Mouse (Mus musculus): ENCODE data around the gene Dchs2.

- TF ChIP-seq CTCF (IDR thresholded peaks at IDR 0.05; ENCODE audit: control insufficient read depth, insufficient read depth, low read length), result no peak
- TF ChIP-seq POLR2A (IDR thresholded peaks at IDR 0.05; ENCODE audit: borderline replicate concordance, control insufficient read depth, low read depth, low read length), result no peak
Measured at GRCm38 (mm10) chr3:83138820-83139219, 11.1 kb downstream of the Dchs2 start.
